Mouse (Mus musculus) ES-E14 (cell line): ENCODE data around the gene Zic2.

Source experiments
- MAFK ChIP-seq: IDR thresholded peaks from 2 replicates; pipeline ENCODE4 v1.6.1; 2014; ENCODE audit warnings: mild to moderate bottlenecking, low read depth, low read length, inconsistent platforms; ENCODE audit not compliant: insufficient read depth
- ZNF384 ChIP-seq: IDR thresholded peaks from 2 replicates; pipeline ENCODE4 v1.6.1; 2012; ENCODE audit warnings: low read depth, low read length, inconsistent platforms

DNA sequence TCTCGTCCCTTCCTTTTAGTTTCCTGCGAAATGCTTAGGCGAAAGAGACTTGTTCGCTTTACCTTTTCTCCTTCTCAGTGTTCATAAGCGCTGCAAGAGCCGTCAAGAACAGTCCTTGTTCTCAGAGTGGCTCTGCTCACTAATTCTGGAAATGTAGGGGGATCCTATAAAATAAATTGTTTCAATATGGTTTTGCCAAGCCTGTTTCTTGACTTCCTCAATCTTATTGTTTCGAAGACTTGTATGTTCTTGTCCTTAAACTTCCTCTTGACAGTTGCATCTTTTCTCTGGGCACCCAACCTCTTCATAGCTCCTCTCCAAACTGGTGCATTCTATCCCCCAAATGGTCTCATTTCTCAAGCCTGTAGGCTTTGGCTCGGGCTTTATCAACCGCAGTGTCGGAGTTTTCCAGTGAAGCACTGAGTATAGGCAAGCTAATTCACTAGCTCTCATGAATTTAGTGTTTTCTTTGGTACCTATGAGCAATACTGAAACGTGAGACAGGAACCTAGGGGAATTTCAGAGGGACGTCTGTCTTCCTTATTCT lies 10.5 kb downstream of the Zic2 start:
- TF ChIP-seq ZNF384 (no peak), MAFK (no peak)
